ENCODE assay signal across 25 mouse cellular contexts in the genomic region with DNA sequence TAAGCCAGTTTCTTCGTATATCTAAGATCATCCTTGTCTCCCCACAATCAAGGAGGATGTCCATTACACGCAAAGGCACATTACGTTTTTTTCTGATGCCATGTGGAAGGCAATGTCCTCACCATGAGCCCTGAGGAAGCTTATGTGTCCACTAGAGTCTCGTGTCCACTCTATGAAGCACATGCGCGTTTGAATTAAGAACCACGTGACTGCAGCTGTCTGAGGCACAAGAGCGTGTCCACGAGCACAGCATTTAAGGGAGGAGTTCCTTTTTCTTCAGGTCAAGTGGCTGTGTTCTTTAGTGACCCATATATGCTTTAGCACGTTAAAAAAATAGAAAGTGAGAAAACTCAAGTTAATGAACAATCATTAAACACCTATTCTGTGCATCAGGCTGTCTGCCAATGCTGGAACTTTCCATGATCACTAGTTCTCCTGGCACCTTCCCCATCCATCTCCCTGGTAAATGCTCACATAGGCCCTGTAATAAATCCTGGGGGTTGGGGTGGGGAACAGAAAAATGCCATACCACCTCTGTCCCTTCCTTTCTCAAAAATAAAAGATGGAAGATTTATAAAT. TPM values are rescaled to one million over a fixed set of nuclear protein-coding genes. Genes with fewer than 3 reads are reported as not detected.
A peak's percentile ranks its signal among the peaks of the same experiment; 100 is the strongest.
DNase-seq lines count a peak whose midpoint lies in the region; ATAC-seq and TF ChIP-seq lines count a peak whose summit lies in the region.
"Had no signal": no experiment of that assay in that cellular context is flagged by ENCODE, and none has a peak within 500 bp of the region (broad histone marks: within the 10 kb centered on the region; RNA-seq: fewer than 3 reads in every experiment).

No protein-coding gene starts in this region.

- no peak for TF ChIP-seq CTCF in kidney, postnatal 0 days (IDR thresholded peaks at IDR 0.05; ENCODE audit: low read depth)

- H3K36me3 ChIP-seq in heart, embryonic 10.5 days, result no peaks in the 10 kb centered on the region; the same call in 1 of the 2 replicates
- no peaks in the 10 kb centered on the region for H3K36me3 ChIP-seq in kidney, postnatal 0 days (ENCODE audit: insufficient read depth, low read length)
- H3K36me3 ChIP-seq in splenic B cell, adult 2 months (ENCODE audit: control insufficient read depth, insufficient read depth, low read length, poor library complexity, severe bottlenecking), result peaks cover 16% of the 10 kb centered on the region; the same call in 1 of the 2 replicates
- H3K36me3 ChIP-seq: embryonic facial prominence, embryonic 12.5 days; lung, embryonic 15.5 days; midbrain, embryonic 12.5 days; neural tube, embryonic 12.5 days had no signal

- H3K9ac ChIP-seq in kidney, postnatal 0 days (ENCODE audit: low read depth, low read length), result no peak overlapping the region
- H3K9ac ChIP-seq: embryonic facial prominence, embryonic 12.5 days; heart, embryonic 13.5 days; hindbrain, embryonic 14.5 days; lung, embryonic 15.5 days; midbrain, embryonic 12.5 days; neural tube, embryonic 12.5 days had no signal

- no peak for ATAC-seq in kidney, postnatal 0 days (replicated peaks; ENCODE audit: low FRiP score, low read depth)
- ATAC-seq: forebrain, embryonic 14.5 days had no signal

- no peaks in the 10 kb centered on the region for H3K27me3 ChIP-seq in heart, embryonic 10.5 days (ENCODE audit: insufficient read depth, poor library complexity, severe bottlenecking)
- H3K27me3 ChIP-seq in kidney, postnatal 0 days (ENCODE audit: insufficient read depth, low read length), result no peaks in the 10 kb centered on the region
- no peaks in the 10 kb centered on the region for H3K27me3 ChIP-seq in splenic B cell, adult 2 months (ENCODE audit: control insufficient read depth, insufficient read depth, low read length, poor library complexity, severe bottlenecking)
- H3K27me3 ChIP-seq: embryonic facial prominence, embryonic 12.5 days; heart, embryonic 13.5 days; lung, embryonic 15.5 days; midbrain, embryonic 12.5 days; neural tube, embryonic 12.5 days had no signal

- no peaks in the 10 kb centered on the region for H3K4me1 ChIP-seq in heart, embryonic 10.5 days
- no peaks in the 10 kb centered on the region for H3K4me1 ChIP-seq in kidney, postnatal 0 days (replicated peaks; ENCODE audit: insufficient read depth, low read length)
- H3K4me1 ChIP-seq: embryonic facial prominence, embryonic 12.5 days; heart, embryonic 13.5 days; lung, embryonic 15.5 days; midbrain, embryonic 12.5 days; neural tube, embryonic 12.5 days had no signal

- intact Hi-C loops in left cerebral cortex, postnatal 4 days (cut with DNase I), result no loop called here

- DNase-seq in heart, adult 11 months, result peak; percentile 74
- DNase-seq in heart, embryonic 10.5 days (ENCODE audit: low spot score), result no peak
- DNase-seq in spleen, postnatal 36 days (ENCODE audit: low spot score in 2 of 2), result peak; percentile 51 to 56
- DNase-seq in spleen, postnatal 4 days (ENCODE audit: low spot score in 2 of 2), result no peak
- peak; percentile 4 for DNase-seq in kidney, postnatal 0 days (ENCODE audit: low spot score)
- peak; percentile 58 for DNase-seq in splenic B cell, adult 2 months (ENCODE audit: low read depth, low spot score)
- no peak for DNase-seq in gastrocnemius, adult 18-20 months (ENCODE audit: low spot score)
- DNase-seq in left cerebral cortex, postnatal 4 days, result no peak
- DNase-seq: adrenal gland, postnatal 25 days; cerebellum, adult 11-12 months; cerebellum, adult 9-11 months; embryo, embryonic 11 days; gastrocnemius, postnatal 36 days; heart, adult 2 months; heart, postnatal 10 days; lung, postnatal 36 days had no signal

- H3K27ac ChIP-seq in heart, embryonic 10.5 days, result no peak overlapping the region
- H3K27ac ChIP-seq in kidney, postnatal 0 days, result no peak overlapping the region
- H3K27ac ChIP-seq: embryonic facial prominence, embryonic 12.5 days; heart, adult 2 months; heart, embryonic 13.5 days; hindbrain, embryonic 14.5 days; lung, embryonic 15.5 days; midbrain, embryonic 12.5 days; neural tube, embryonic 12.5 days had no signal

- no peak overlapping the region for H3K4me3 ChIP-seq in heart, embryonic 10.5 days
- no peak overlapping the region for H3K4me3 ChIP-seq in kidney, postnatal 0 days (replicated peaks; ENCODE audit: low read depth, low read length)
- H3K4me3 ChIP-seq: embryonic facial prominence, embryonic 12.5 days; heart, adult 2 months; heart, embryonic 13.5 days; lung, embryonic 15.5 days; midbrain, embryonic 12.5 days; myocyte; neural tube, embryonic 12.5 days had no signal

- 84% methylated on average over 10 of the region's 10 CpGs for WGBS in heart, embryonic 10.5 days
- WGBS in kidney, postnatal 0 days, result 55% methylated on average over 10 of the region's 10 CpGs

- H3K9me3 ChIP-seq in heart, embryonic 10.5 days, result no peaks in the 10 kb centered on the region
- H3K9me3 ChIP-seq in kidney, postnatal 0 days (replicated peaks; ENCODE audit: low read length), result no peaks in the 10 kb centered on the region
- H3K9me3 ChIP-seq: embryonic facial prominence, embryonic 12.5 days; heart, embryonic 13.5 days; lung, embryonic 15.5 days; midbrain, embryonic 12.5 days; neural tube, embryonic 12.5 days had no signal

- H3K4me2 ChIP-seq in kidney, postnatal 0 days (ENCODE audit: low read length), result no peak overlapping the region
- H3K4me2 ChIP-seq: embryonic facial prominence, embryonic 12.5 days; heart, embryonic 13.5 days; hindbrain, embryonic 14.5 days; liver, embryonic 11.5 days; lung, embryonic 15.5 days; midbrain, embryonic 12.5 days; neural tube, embryonic 12.5 days had no signal

RNA-seq across cellular contexts. Expression of a gene that starts 45.6 kb away (rescaled TPM):
- 26.4 and 28.8 TPM in 2 replicates for polyA plus RNA-seq in heart, embryonic 10.5 days (2016; fragmentation: Nextera tagmentation; extraction: Ambion mirVana)
- 23.8 and 24.7 TPM in 2 replicates for polyA plus RNA-seq in kidney, postnatal 0 days (2015; fragmentation: Nextera tagmentation; extraction: Ambion mirVana)
- 10 to 100 TPM; 30.0 to 34.6 TPM for total RNA-seq in gastrocnemius, adult 18-20 months (2021)
- 10 to 100 TPM; 62.7 to 65.7 TPM for total RNA-seq in left cerebral cortex, postnatal 4 days (2021)

Comparison
In these comparisons a context has a peak if more than half of its experiments do, and no peak if none do; other contexts are left out.
1. DNase-seq: peak in heart, adult 11 months (single experiment), spleen, postnatal 36 days (2 of 2), kidney, postnatal 0 days (single experiment) and splenic B cell, adult 2 months (single experiment); none in heart, embryonic 10.5 days (single experiment), spleen, postnatal 4 days (0 of 2), gastrocnemius, adult 18-20 months (single experiment) and left cerebral cortex, postnatal 4 days (single experiment).